Mouse (Mus musculus): ENCODE results near the gene Adamtsl1.

Gene Adamtsl1

GRCm38 (mm10) chr4:86068376-86068775 is 554.4 kb downstream of the Adamtsl1 start:
- peak; percentile 13 for DNase-seq

GRCm38 (mm10) chr4:86068875-86069718 is 555.1 kb downstream of the Adamtsl1 start:
- no peak for DNase-seq

DNA sequence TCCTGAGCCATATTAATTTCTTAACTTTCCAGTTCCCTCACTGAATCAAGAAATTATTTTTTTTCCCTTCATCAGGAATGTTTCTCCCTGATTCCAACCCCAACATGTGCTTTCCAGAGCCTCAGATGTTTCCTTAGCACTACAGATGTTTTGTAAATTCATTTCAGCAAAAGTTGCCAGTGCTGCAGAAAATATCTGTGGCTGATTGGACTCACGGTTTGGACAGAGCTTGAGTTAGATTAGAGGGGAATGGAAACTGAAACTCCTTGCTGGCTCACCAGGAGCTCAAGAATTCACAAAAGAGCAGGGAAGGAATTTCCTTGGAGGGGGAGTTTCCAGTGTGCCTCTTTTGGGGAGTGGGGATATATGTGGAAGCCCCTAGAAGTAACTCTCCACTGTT is 560.9 kb downstream of the Adamtsl1 start:
- DNase-seq: no peak

DNA sequence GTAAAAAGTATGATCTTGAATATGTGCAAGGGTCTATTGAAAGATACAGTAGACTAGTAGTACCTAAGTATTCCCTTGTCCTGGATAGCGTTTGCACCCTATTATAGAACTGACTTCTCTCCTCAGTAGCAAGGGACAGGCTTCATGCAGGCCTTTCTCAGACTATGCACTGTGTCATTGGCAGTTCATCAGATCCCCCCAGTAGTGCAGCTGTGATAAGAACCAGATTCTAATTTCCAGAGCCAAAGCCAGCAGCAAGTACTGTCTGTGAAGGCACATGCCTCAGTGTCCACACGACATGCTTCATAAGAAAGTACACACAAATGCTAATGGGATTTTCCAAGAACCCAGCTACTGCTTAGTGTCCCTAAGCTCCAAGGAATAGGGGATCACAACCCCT is 563.4 kb downstream of the Adamtsl1 start:
- peak; percentile 29 for DNase-seq

- no peak for DNase-seq
Observed at GRCm38 (mm10) chr4:86077854-86078253, 563.9 kb downstream of the Adamtsl1 start.

GRCm38 (mm10) chr4:86087508-86087907 is 573.5 kb downstream of the Adamtsl1 start:
- no peak for DNase-seq

GRCm38 (mm10) chr4:86103207-86103606 is 589.2 kb downstream of the Adamtsl1 start:
- peak; percentile 7 for DNase-seq

GRCm38 (mm10) chr4:86108325-86108724 is 594.4 kb downstream of the Adamtsl1 start:
- no peak for DNase-seq

DNA sequence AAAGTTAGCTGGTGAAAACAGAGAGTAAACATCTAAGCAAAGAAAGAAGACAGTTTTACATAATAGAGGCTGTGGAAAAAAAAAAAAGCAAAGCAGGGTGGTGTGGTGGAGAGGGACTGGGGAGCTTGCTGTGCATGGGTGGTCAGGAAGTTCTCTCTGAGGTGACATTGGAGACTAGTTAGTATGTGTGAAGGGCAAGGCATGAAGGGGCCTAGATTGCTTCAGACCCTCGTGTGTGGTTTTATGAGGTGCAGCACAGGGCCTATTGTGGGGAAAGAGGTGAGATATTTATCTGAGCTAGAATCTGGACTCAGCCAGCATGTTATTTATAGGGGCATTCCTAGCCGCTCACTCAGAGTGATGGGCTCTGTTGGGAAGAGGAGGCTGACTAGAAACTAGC is 605.1 kb downstream of the Adamtsl1 start:
- no peak for DNase-seq

DNA sequence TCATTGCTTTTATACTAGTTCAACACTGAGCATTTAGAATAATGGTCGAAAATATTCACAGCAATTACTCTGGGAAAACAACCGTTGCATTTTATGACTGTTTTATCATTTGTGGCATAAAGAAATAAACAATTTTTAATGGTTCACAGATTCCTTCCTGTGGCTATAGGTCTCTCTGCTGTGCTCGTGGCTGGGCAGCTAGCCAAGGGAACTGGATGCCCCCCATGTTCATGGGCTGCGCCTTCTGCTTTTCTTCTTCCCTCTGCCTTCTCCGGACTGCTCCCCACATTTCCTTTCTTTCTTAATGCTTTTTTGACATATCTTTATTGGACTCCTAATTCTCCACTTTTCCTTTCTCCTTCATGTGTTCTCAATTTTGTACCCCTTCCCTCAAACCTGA is 608.5 kb downstream of the Adamtsl1 start:
- DNase-seq: no peak

DNA sequence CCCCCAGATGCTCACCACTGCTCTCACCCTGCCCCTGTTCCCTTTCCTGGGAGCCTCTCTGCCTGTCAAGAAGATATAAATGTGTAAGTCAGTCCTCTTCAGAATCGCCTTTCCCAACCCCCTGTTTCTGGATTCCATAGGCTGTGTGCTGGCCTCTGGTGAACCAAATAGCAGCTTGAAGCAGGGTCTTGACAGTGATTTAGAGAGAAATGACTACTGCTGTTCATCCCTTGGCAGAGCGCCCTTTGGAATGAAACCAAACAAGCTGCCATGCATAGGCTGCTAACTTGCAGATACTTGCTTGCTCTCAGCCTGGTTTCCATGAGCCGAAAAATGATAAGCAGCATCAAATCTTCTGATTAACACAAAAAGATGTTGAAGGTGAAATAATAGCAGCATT is 610.4 kb downstream of the Adamtsl1 start:
- DNase-seq: peak; percentile 42

DNA sequence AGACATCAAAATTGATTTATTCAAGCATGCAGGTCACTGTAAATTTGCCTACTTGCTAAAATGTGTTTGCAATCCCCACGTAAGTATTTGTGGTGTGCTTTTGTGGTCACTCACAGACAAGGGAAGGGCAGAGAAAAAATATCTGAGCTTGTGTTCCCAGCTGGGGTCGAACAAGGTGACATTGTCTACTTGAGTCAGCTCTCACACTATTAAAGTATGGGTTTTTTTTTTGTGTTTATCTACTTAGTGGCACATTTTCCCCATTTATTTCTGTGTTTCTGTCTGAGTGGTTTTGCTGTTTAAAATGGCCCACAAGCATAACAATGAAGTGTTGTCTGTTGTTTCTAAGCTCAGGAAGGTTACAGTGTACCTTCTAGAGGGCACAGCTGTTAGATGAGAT is 612.7 kb downstream of the Adamtsl1 start:
- DNase-seq: no peak

DNA sequence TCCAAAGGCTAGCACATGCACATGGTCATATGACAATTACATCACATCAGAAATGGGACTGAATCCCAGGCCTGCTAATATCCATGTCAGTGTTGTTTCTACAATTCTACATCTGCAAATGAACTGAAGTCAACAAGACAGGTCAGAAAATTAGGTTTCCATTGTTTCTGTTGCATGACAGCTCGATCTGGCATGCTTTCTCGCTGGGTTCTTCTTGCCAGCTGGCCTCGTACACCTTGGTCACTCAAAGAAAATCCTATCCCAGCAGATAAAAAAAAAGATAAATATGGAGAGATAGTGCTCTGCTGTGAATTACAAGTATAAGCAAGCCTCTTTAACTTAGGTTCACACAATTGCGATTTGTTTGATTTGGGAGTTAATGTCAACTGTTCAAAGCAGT is 644.6 kb downstream of the Adamtsl1 start:
- DNase-seq: no peak

DNA sequence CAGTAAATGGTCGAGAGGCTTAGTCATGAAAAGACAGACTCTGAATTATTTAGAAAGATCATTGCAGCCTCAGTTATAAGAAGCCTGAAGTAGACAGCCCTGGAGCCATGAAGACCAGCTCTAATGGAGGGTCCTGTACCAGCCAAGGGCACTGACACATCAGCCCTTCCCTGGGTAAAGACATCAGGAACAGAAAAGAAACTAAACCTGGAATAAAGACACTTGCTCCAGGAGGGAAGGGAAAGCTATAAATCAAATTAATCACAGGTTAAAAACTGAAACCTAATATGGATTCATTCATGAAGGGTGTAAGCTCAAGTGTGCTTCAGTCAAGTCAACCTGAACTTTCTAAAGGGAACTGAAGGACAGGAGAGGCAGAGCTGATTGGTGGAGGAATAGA is 645.4 kb downstream of the Adamtsl1 start:
- no peak for DNase-seq

GRCm38 (mm10) chr4:86170763-86171162 is 656.8 kb downstream of the Adamtsl1 start:
- DNase-seq: no peak

GRCm38 (mm10) chr4:86171461-86171860 is 657.5 kb downstream of the Adamtsl1 start:
- DNase-seq: no peak

- DNase-seq: no peak
Observed at GRCm38 (mm10) chr4:86177471-86177870, 663.5 kb downstream of the Adamtsl1 start.

DNA sequence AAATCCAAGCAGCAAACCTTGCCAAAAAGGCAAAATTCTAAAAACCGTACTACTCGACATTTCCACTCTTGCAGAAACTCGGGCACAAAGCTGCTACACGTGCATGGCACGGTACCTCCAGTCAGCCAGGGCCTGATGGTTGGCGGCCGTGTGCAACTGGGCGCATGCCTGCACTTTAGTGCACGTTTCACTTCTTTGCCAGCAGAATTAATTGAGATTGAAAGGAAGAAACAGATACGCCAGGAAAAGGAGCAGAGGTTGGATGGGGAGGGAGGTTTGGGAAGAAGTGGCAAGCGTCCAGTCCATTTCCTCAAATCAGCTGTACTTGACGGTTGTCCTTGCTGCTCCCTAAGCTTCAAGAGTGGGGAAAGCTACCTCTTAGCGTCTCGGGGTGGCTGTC is 664.1 kb downstream of the Adamtsl1 start:
- DNase-seq: no peak

- DNase-seq: no peak
Observed at GRCm38 (mm10) chr4:86183701-86184173, 669.8 kb downstream of the Adamtsl1 start.

DNA sequence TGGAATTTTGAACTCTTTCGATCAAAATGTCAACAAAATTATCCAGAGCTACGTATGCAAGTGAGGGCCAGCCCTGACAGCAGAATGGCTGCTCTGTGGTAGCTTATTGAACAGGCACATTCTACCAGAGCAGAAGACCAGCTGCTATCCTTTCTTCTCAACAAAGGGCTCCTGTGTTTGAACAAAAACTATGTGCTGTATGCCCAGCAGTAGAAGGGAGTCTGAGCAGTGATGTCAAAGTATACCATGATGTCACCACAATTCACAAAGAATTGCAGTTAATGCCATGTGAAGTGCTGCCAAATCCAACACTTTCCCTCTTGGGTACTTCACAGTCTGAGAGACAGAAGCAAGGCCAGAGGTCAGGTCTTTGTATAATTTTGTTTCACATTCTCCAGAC is 675.9 kb downstream of the Adamtsl1 start:
- peak; percentile 48 for DNase-seq

- no peak for DNase-seq
Observed at GRCm38 (mm10) chr4:86191195-86191594, 677.2 kb downstream of the Adamtsl1 start.

- DNase-seq: no peak
Observed at GRCm38 (mm10) chr4:86201766-86202165, 687.8 kb downstream of the Adamtsl1 start.

- no peak for DNase-seq
Observed at GRCm38 (mm10) chr4:86203288-86203687, 689.3 kb downstream of the Adamtsl1 start.

DNA sequence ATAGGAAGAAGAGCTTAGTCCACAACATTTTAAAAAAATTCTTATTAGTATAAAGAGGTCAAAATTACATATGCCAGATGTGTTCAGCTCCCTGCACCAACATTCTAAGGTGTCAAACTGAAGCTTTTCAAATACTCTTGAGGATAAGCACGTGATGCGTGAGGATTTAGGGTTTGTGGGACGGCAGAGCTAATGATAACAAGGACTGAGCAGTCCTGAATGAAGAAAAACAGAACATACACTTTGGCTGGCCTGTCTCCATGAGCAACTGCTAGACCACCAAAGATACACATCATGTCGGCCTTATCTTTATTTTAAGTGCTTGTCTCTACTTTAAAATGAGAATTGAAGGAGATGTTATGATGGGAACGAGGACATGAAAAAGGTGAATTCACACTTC is 710.9 kb downstream of the Adamtsl1 start:
- DNase-seq: no peak

GRCm38 (mm10) chr4:86227096-86227495 is 713.1 kb downstream of the Adamtsl1 start:
- DNase-seq: no peak

Measured in lung, postnatal 10 days (tissue).